Comparison of ENCODE assay signal across 9 mouse cellular contexts in genomic region chr12:27082624-27083023, GRCm38 (mm10).
A peak's percentile ranks its signal among the peaks of the same experiment; 100 is the strongest.
DNase-seq lines count a peak whose midpoint lies in the region; ATAC-seq and TF ChIP-seq lines count a peak whose summit lies in the region.
"Had no signal": no experiment of that assay in that cellular context is flagged by ENCODE, and none has a peak within 500 bp of the region (broad histone marks: within the 10 kb centered on the region; RNA-seq: fewer than 3 reads in every experiment).

No protein-coding gene starts in this region.

- H3K9me3 ChIP-seq in kidney, postnatal 0 days (replicated peaks; ENCODE audit: low read length), result no peaks in the 10 kb centered on the region
- no peaks in the 10 kb centered on the region for H3K9me3 ChIP-seq in embryonic facial prominence, embryonic 10.5 days
- no peaks in the 10 kb centered on the region for H3K9me3 ChIP-seq in hindbrain, embryonic 16.5 days (ENCODE audit: control insufficient read depth, low read length)
- H3K9me3 ChIP-seq in limb, embryonic 11.5 days (ENCODE audit: control insufficient read depth, low read length), result no peaks in the 10 kb centered on the region
- 0 out of 2 replicates have a peak, but pooled peaks cover 4% of the 10 kb centered on the region for H3K9me3 ChIP-seq in neural tube, embryonic 15.5 days (replicated peaks)

- TF ChIP-seq CTCF in kidney, postnatal 0 days (IDR thresholded peaks at IDR 0.05; ENCODE audit: low read depth), result no peak

- H3K36me3 ChIP-seq in kidney, postnatal 0 days (ENCODE audit: insufficient read depth, low read length), result no peaks in the 10 kb centered on the region
- no peaks in the 10 kb centered on the region for H3K36me3 ChIP-seq in embryonic facial prominence, embryonic 10.5 days (replicated peaks)
- no peaks in the 10 kb centered on the region for H3K36me3 ChIP-seq in hindbrain, embryonic 16.5 days (ENCODE audit: control insufficient read depth, insufficient read depth, low read length)
- H3K36me3 ChIP-seq in limb, embryonic 11.5 days (ENCODE audit: control insufficient read depth, insufficient read depth, low read length), result no peaks in the 10 kb centered on the region
- no peaks in the 10 kb centered on the region for H3K36me3 ChIP-seq in neural tube, embryonic 15.5 days

- H3K4me3 ChIP-seq in kidney, postnatal 0 days (replicated peaks; ENCODE audit: low read depth, low read length), result 0 out of 2 replicates have a peak overlapping the region, but pooled peaks have one; percentile 8
- peak overlapping the region; percentile 52 for H3K4me3 ChIP-seq in embryonic facial prominence, embryonic 10.5 days
- H3K4me3 ChIP-seq in hindbrain, embryonic 16.5 days (ENCODE audit: low read length), result peak overlapping the region; percentile 31
- no peak overlapping the region for H3K4me3 ChIP-seq in limb, embryonic 11.5 days (ENCODE audit: low read depth, low read length)
- peak overlapping the region; percentile 28 for H3K4me3 ChIP-seq in neural tube, embryonic 15.5 days (replicated peaks)

- peak overlapping the region; percentile 53 for H3K4me2 ChIP-seq in kidney, postnatal 0 days (ENCODE audit: low read length)
- H3K4me2 ChIP-seq in hindbrain, embryonic 16.5 days (ENCODE audit: low read length), result peak overlapping the region; percentile 58
- peak overlapping the region; percentile 36; the same call in 1 of the 2 replicates for H3K4me2 ChIP-seq in limb, embryonic 11.5 days (ENCODE audit: low read depth, severe bottlenecking)
- peak overlapping the region; percentile 55 for H3K4me2 ChIP-seq in neural tube, embryonic 15.5 days

- peak; percentile 64 for DNase-seq in kidney, postnatal 0 days (ENCODE audit: low spot score)
- DNase-seq in kidney, adult 9 months, result no peak
- DNase-seq in embryonic facial prominence, embryonic 10.5 days (ENCODE audit: low spot score), result peak; percentile 89
- peak; percentile 68 for DNase-seq in limb, embryonic 11.5 days (ENCODE audit: low spot score)
- no peak for DNase-seq in natural killer cell, adult 2 months (ENCODE audit: low spot score in 2 of 2)
- no peak for DNase-seq in spleen, adult 12 weeks (ENCODE audit: low spot score)

- 6% methylated on average over 8 of the region's 8 CpGs for WGBS in kidney, postnatal 0 days
- 2% methylated on average over 8 of the region's 8 CpGs for WGBS in embryonic facial prominence, embryonic 10.5 days
- whole genome bisulfite sequencing in hindbrain, embryonic 16.5 days, result under 1% methylated on average over 8 of the region's 8 CpGs
- 4% methylated on average over 8 of the region's 8 CpGs for WGBS in limb, embryonic 11.5 days
- 3% methylated on average over 8 of the region's 8 CpGs for WGBS in neural tube, embryonic 15.5 days

- no peaks in the 10 kb centered on the region for H3K27me3 ChIP-seq in kidney, postnatal 0 days (ENCODE audit: insufficient read depth, low read length)
- H3K27me3 ChIP-seq in embryonic facial prominence, embryonic 10.5 days (replicated peaks; ENCODE audit: low read depth, poor library complexity, severe bottlenecking), result no peaks in the 10 kb centered on the region
- no peaks in the 10 kb centered on the region for H3K27me3 ChIP-seq in hindbrain, embryonic 16.5 days (replicated peaks; ENCODE audit: control insufficient read depth, insufficient read depth, low read length)
- H3K27me3 ChIP-seq in limb, embryonic 11.5 days (ENCODE audit: control insufficient read depth, insufficient read depth, low read length), result no peaks in the 10 kb centered on the region
- no peaks in the 10 kb centered on the region for H3K27me3 ChIP-seq in neural tube, embryonic 15.5 days (replicated peaks)

- H3K9ac ChIP-seq in kidney, postnatal 0 days (ENCODE audit: low read depth, low read length), result no peak overlapping the region
- peak overlapping the region; percentile 56 for H3K9ac ChIP-seq in hindbrain, embryonic 16.5 days (ENCODE audit: low read depth, low read length)
- 0 out of 2 replicates have a peak overlapping the region, but pooled peaks have one; percentile 5 for H3K9ac ChIP-seq in limb, embryonic 11.5 days (ENCODE audit: low read length)
- peak overlapping the region; percentile 40; the same call in 1 of the 2 replicates for H3K9ac ChIP-seq in neural tube, embryonic 15.5 days (replicated peaks)

- peaks cover 6% of the 10 kb centered on the region for H3K4me1 ChIP-seq in kidney, postnatal 0 days (replicated peaks; ENCODE audit: insufficient read depth, low read length)
- H3K4me1 ChIP-seq in embryonic facial prominence, embryonic 10.5 days, result peaks cover 55% of the 10 kb centered on the region
- H3K4me1 ChIP-seq in hindbrain, embryonic 16.5 days (ENCODE audit: control insufficient read depth, insufficient read depth, low read depth, low read length), result peaks cover 14% of the 10 kb centered on the region
- peaks cover 10% of the 10 kb centered on the region; the same call in 1 of the 2 replicates for H3K4me1 ChIP-seq in limb, embryonic 11.5 days (ENCODE audit: control insufficient read depth, insufficient read depth, low read length)
- H3K4me1 ChIP-seq in neural tube, embryonic 15.5 days, result peaks cover 29% of the 10 kb centered on the region

- H3K27ac ChIP-seq in kidney, postnatal 0 days, result no peak overlapping the region
- H3K27ac ChIP-seq in embryonic facial prominence, embryonic 10.5 days (replicated peaks), result peak overlapping the region; percentile 90
- H3K27ac ChIP-seq in hindbrain, embryonic 16.5 days (ENCODE audit: low read depth, low read length), result peak overlapping the region; percentile 76
- no peak overlapping the region for H3K27ac ChIP-seq in limb, embryonic 11.5 days (replicated peaks; ENCODE audit: low read depth, low read length)
- peak overlapping the region; percentile 91 for H3K27ac ChIP-seq in neural tube, embryonic 15.5 days (replicated peaks)
- H3K27ac ChIP-seq: macrophage had no signal

- 0 out of 2 replicates have a peak, but pooled peaks have one; percentile 57 for ATAC-seq in kidney, postnatal 0 days (replicated peaks; ENCODE audit: low FRiP score, low read depth)
- peak; percentile 95 for ATAC-seq in hindbrain, embryonic 16.5 days
- no peak for ATAC-seq in limb, embryonic 11.5 days (ENCODE audit: insufficient number of reproducible peaks, low FRiP score, low TSS enrichment, low read depth)
- ATAC-seq in neural tube, embryonic 15.5 days (ENCODE audit: low FRiP score), result peak; percentile 93

Comparison
In these comparisons a context has a peak if more than half of its experiments do, and no peak if none do; other contexts are left out.
1. DNase-seq: peak in kidney, postnatal 0 days (single experiment), embryonic facial prominence, embryonic 10.5 days (single experiment) and limb, embryonic 11.5 days (single experiment); none in kidney, adult 9 months (single experiment), natural killer cell, adult 2 months (0 of 2) and spleen, adult 12 weeks (single experiment).
2. H3K27ac ChIP-seq: peak in embryonic facial prominence, embryonic 10.5 days (single experiment), hindbrain, embryonic 16.5 days (single experiment) and neural tube, embryonic 15.5 days (single experiment); none in kidney, postnatal 0 days (single experiment) and limb, embryonic 11.5 days (single experiment).
3. Peak in every context shown above with its lines, with median percentiles within 50 percentile points of each other: H3K4me2 ChIP-seq.